Mouse (Mus musculus) CH12.LX (cell line): Measurements from ENCODE around the gene Gm45837. TPM values are rescaled to one million over a fixed set of nuclear protein-coding genes. Genes with fewer than 3 reads are reported as not detected.

ENCODE experiments used
- DNase-seq: peaks from one replicate; pipeline ENCODE4 v3.0.0-alpha.2; 2013; ENCODE audit errors: extremely low read depth
- H3K27ac ChIP-seq: 2 replicates; pipeline ENCODE4 v1.5.1; 2012; ENCODE audit warnings: low read depth, mild to moderate bottlenecking, control low read depth, moderate library complexity; ENCODE audit not compliant: insufficient read depth
- H3K27me3 ChIP-seq: replicated peaks from 2 replicates; pipeline ENCODE3; 2012; ENCODE audit warnings: inconsistent platforms
- H3K36me3 ChIP-seq, 2 experiments: replicated peaks in 1 of 2; 2 replicates each; pipeline versions ENCODE3 to v1.6.1; 2012; ENCODE audit warnings: inconsistent platforms in 1 of 2, low read length in 1 of 2, mild to moderate bottlenecking in 1 of 2, mixed read lengths in 1 of 2, moderate library complexity in 1 of 2; ENCODE audit not compliant: control insufficient read depth in 1 of 2, insufficient read depth in 1 of 2
- H3K4me1 ChIP-seq, 2 experiments: 2 replicates each; pipeline ENCODE4 v1.6.1; 2012; ENCODE audit warnings: inconsistent platforms in 1 of 2, moderate library complexity in 1 of 2; ENCODE audit not compliant: insufficient read depth in 2 of 2, control insufficient read depth in 1 of 2
- H3K4me2 ChIP-seq: 2 replicates; pipeline ENCODE4 v1.6.1; 2012; ENCODE audit warnings: low read depth, mild to moderate bottlenecking, control low read depth; ENCODE audit not compliant: poor library complexity, insufficient read depth, severe bottlenecking
- H3K4me3 ChIP-seq, 3 experiments: fragments of 150-350 bp in 1 of 3; sonication (generic) in 1 of 3; replicated peaks in 1 of 3; 2 replicates each; pipeline versions ENCODE3 to v1.5.1; 2011 to 2012; ENCODE audit warnings: low read depth in 2 of 3, low read length in 2 of 3, mild to moderate bottlenecking in 2 of 3, moderate library complexity in 2 of 3, control low read depth in 1 of 3, improper control_type of control experiment in 1 of 3, inconsistent platforms in 1 of 3, mixed read lengths in 1 of 3; ENCODE audit not compliant: poor library complexity in 1 of 3
- H3K79me2 ChIP-seq: replicated peaks from 2 replicates; pipeline ENCODE4 v1.6.1; 2012; ENCODE audit warnings: mild to moderate bottlenecking, moderate library complexity; ENCODE audit not compliant: control insufficient read depth, poor library complexity, insufficient read depth, severe bottlenecking; ENCODE audit errors: extremely low read depth
- H3K9ac ChIP-seq: 2 replicates; pipeline ENCODE4 v1.6.1; 2012; ENCODE audit warnings: low read depth, mild to moderate bottlenecking, control low read depth, moderate library complexity; ENCODE audit not compliant: insufficient read depth
- H3K9me3 ChIP-seq: replicated peaks from 2 replicates; pipeline ENCODE3; 2012; ENCODE audit warnings: low read length, inconsistent platforms, mixed read lengths
- CHD1 ChIP-seq: IDR thresholded peaks from 2 replicates; pipeline ENCODE4 v1.6.1; 2012; ENCODE audit warnings: low read depth, low read length, improper control_type of control experiment, inconsistent platforms
- CHD2 ChIP-seq: IDR thresholded peaks from 2 replicates; pipeline ENCODE4 v1.6.1; 2011; ENCODE audit warnings: low read length, improper control_type of control experiment
- CTCF ChIP-seq, 2 experiments: IDR thresholded peaks in 1 of 2; conservative IDR thresholded peaks in 1 of 2; 2 replicates each; pipeline ENCODE4 v1.5.1; 2011 to 2012; ENCODE audit warnings: low read depth in 2 of 2, low read length in 2 of 2, improper control_type of control experiment in 1 of 2, inconsistent platforms in 1 of 2, mild to moderate bottlenecking in 1 of 2, moderate library complexity in 1 of 2
- ELF1 ChIP-seq: IDR thresholded peaks from 2 replicates; pipeline ENCODE4 v1.6.1; 2014; ENCODE audit warnings: low read depth, mild to moderate bottlenecking, inconsistent platforms, low read length, improper control_type of control experiment
- EP300 ChIP-seq: IDR thresholded peaks from 2 replicates; pipeline ENCODE4 v1.6.1; 2011; ENCODE audit warnings: low read length, improper control_type of control experiment
- ETS1 ChIP-seq: conservative IDR thresholded peaks from 2 replicates; pipeline ENCODE4 v1.6.1; 2012; ENCODE audit warnings: low read depth, mild to moderate bottlenecking, inconsistent platforms, low read length, improper control_type of control experiment, moderate library complexity
- JUND ChIP-seq: conservative IDR thresholded peaks from 2 replicates; pipeline ENCODE4 v1.6.1; 2011; ENCODE audit warnings: low read depth, low read length, improper control_type of control experiment
- KAT2A ChIP-seq: IDR thresholded peaks from 2 replicates; pipeline ENCODE4 v1.6.1; 2012; ENCODE audit warnings: low read length, improper control_type of control experiment, inconsistent platforms; ENCODE audit not compliant: insufficient replicate concordance
- MAX ChIP-seq: IDR thresholded peaks from 2 replicates; pipeline ENCODE4 v1.6.1; 2011; ENCODE audit warnings: low read length, improper control_type of control experiment
- MAZ ChIP-seq: IDR thresholded peaks from 2 replicates; pipeline ENCODE4 v1.6.1; 2012; ENCODE audit warnings: low read depth, mild to moderate bottlenecking, inconsistent platforms, low read length, improper control_type of control experiment, moderate library complexity
- MXI1 ChIP-seq: IDR thresholded peaks from 2 replicates; pipeline ENCODE4 v1.6.1; 2011; ENCODE audit warnings: mild to moderate bottlenecking, low read depth, low read length, improper control_type of control experiment
- NELFE ChIP-seq: IDR thresholded peaks from 2 replicates; pipeline ENCODE4 v1.6.1; 2011; ENCODE audit warnings: low read depth, low read length, improper control_type of control experiment
- NRF1 ChIP-seq: IDR thresholded peaks from 2 replicates; pipeline ENCODE4 v1.6.1; 2014; ENCODE audit warnings: low read depth, mild to moderate bottlenecking, inconsistent platforms, low read length, improper control_type of control experiment, moderate library complexity
- POLR2AphosphoS2 ChIP-seq: IDR thresholded peaks from 2 replicates; pipeline ENCODE4 v1.6.1; 2011; ENCODE audit warnings: low read depth, low read length, improper control_type of control experiment
- RAD21 ChIP-seq: IDR thresholded peaks from 2 replicates; pipeline ENCODE4 v1.6.1; 2011; ENCODE audit warnings: low read depth, mild to moderate bottlenecking, low read length, improper control_type of control experiment, moderate library complexity
- RCOR1 ChIP-seq: conservative IDR thresholded peaks from 2 replicates; pipeline ENCODE4 v1.6.1; 2012; ENCODE audit warnings: low read depth, mild to moderate bottlenecking, inconsistent platforms, low read length, improper control_type of control experiment
- SIN3A ChIP-seq: IDR thresholded peaks from 2 replicates; pipeline ENCODE4 v1.6.1; 2012; ENCODE audit warnings: low read length, improper control_type of control experiment, inconsistent platforms
- SMC3 ChIP-seq: IDR thresholded peaks from 2 replicates; pipeline ENCODE4 v1.6.1; 2011; ENCODE audit warnings: low read depth, low read length, improper control_type of control experiment
- TBP ChIP-seq: conservative IDR thresholded peaks from 2 replicates; pipeline ENCODE4 v1.6.1; 2011; ENCODE audit warnings: low read depth, low read length, improper control_type of control experiment
- TCF12 ChIP-seq: IDR thresholded peaks from 2 replicates; pipeline ENCODE4 v1.6.1; 2014; ENCODE audit warnings: low read depth, mild to moderate bottlenecking, inconsistent platforms, low read length, improper control_type of control experiment
- UBTF ChIP-seq: IDR thresholded peaks from 2 replicates; pipeline ENCODE4 v1.6.1; 2012; ENCODE audit warnings: low read depth, mild to moderate bottlenecking, inconsistent platforms, low read length, improper control_type of control experiment, moderate library complexity
- USF1 ChIP-seq: IDR thresholded peaks from 2 replicates; pipeline ENCODE4 v1.6.1; 2014; ENCODE audit warnings: low read depth, mild to moderate bottlenecking, inconsistent platforms, low read length, improper control_type of control experiment
- USF2 ChIP-seq: conservative IDR thresholded peaks from 2 replicates; pipeline ENCODE4 v1.6.1; 2011; ENCODE audit warnings: low read depth, low read length, improper control_type of control experiment
- ZKSCAN1 ChIP-seq: IDR thresholded peaks from 2 replicates; pipeline ENCODE4 v1.6.1; 2012; ENCODE audit warnings: low read depth, inconsistent platforms, low read length, improper control_type of control experiment, borderline replicate concordance
- ZMIZ1 ChIP-seq: IDR thresholded peaks from 2 replicates; pipeline ENCODE4 v1.6.1; 2012; ENCODE audit warnings: low read depth, mild to moderate bottlenecking, inconsistent platforms, low read length, improper control_type of control experiment
- dilution Hi-C: fragments of 300-500 bp; cut with MboI; formaldehyde crosslinking; loops from 2 replicates; pipeline ENCODE4 v1.14.3; 2020; ENCODE audit warnings: low sequenced_read_pairs; ENCODE audit not compliant: extremely low pct_unique_long_range_greater_than_20kb, extremely low pct_ligation_motif_present
- in situ Hi-C: fragments of 300-500 bp; cut with MboI; formaldehyde crosslinking; loops from 3 replicates; pipeline ENCODE4 v1.14.3; 2019; ENCODE audit warnings: low sequenced_read_pairs, low pct_ligation_motif_present, low pct_unique_long_range_greater_than_20kb, mixed read lengths
- polyA plus RNA-seq: library from polyadenylated mRNA; unstranded; fragments of >175 nt; gene quantifications from 2 replicates; pipeline ENCODE4 v1.2.1, GENCODE M21; 2012; ENCODE audit warnings: low read depth; ENCODE audit not compliant: insufficient read length
- total RNA-seq, 2 experiments: library from RNA; depleted of rRNA; stranded (reverse); fragments of 300-350 nt in 1 of 2; fragments of >200 nt in 1 of 2; gene quantifications; 2 replicates each; pipeline ENCODE4 v1.2.3; 2012 to 2014

Gm45837 gene
- total and polyA plus RNA-seq, 3 experiments, result 0.04 to 0.84 TPM; not detected in 1

DNA sequence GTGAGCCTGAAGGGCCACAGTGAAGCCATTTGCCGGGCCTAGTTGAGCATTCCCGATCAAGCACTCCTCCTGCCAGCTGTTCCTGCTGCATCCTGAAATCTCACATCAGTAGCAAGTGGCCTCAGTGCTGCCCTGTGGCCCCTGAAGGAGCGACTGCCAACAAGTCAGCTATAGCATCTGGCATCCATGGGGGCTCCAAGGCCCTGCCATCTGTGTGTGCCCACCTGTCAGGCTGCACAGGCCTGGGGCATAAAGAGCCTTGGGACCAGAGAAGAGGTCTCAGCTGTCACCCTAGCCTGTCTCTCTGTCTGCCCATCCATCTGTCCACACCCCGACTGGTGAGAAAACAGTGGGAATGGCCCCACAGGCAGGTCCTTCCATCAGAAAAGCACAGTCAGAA is 54.2 kb downstream of the Gm45837 start:
- Histone ChIP-seq H3K79me2 (no peaks in the 10 kb centered on the region), H3K9me3 (no peaks in the 10 kb centered on the region), H3K4me3 (no peak overlapping the region), H3K4me2 (no peak overlapping the region), H3K27me3 (peaks cover 88% of the 10 kb centered on the region), H3K36me3 (no peaks in the 10 kb centered on the region), H3K4me1 (peaks cover 0 to 4% of the 10 kb centered on the region in 2 experiments; a peak in 1 of 4 replicates), H3K9ac (no peak overlapping the region), H3K27ac (no peak overlapping the region)
- dilution Hi-C loops (no loop called here), in situ Hi-C loops (no loop called here)
- TF ChIP-seq MAZ, result no peak
- TF ChIP-seq NELFE, result no peak
- no peak for TF ChIP-seq MAX
- no peak for TF ChIP-seq USF2
- TF ChIP-seq ETS1, result no peak
- TF ChIP-seq ZMIZ1, result no peak
- no peak for TF ChIP-seq NRF1
- TF ChIP-seq ZKSCAN1, result no peak
- TF ChIP-seq JUND, result no peak
- no peak for TF ChIP-seq POLR2AphosphoS2
- no peak for TF ChIP-seq KAT2A
- TF ChIP-seq RAD21, result no peak
- TF ChIP-seq MXI1, result no peak
- no peak for DNase-seq

GRCm38 (mm10) chr7:101465392-101465791 is 54.7 kb downstream of the Gm45837 start:
- no peak for TF ChIP-seq ZKSCAN1
- no peak for TF ChIP-seq USF1
- TF ChIP-seq MXI1, result no peak
- no peak for TF ChIP-seq ZMIZ1
- no peak for TF ChIP-seq CHD1
- TF ChIP-seq TBP, result no peak
- no peak for TF ChIP-seq TCF12
- TF ChIP-seq NRF1, result no peak
- no peak for TF ChIP-seq SMC3
- no peak for TF ChIP-seq SIN3A
- TF ChIP-seq ELF1, result no peak
- no peak for TF ChIP-seq UBTF
- TF ChIP-seq RCOR1, result no peak
- no peak for TF ChIP-seq CTCF (conservative IDR thresholded peaks at IDR 0.05 in 1 of 2, IDR thresholded peaks at IDR 0.05 in 1 of 2; ENCODE audit: low read depth in 2 of 2, low read length in 2 of 2)
- no peak for TF ChIP-seq CHD2
- no peak for TF ChIP-seq EP300
- no peak overlapping the region for H3K9ac ChIP-seq
- H3K79me2 ChIP-seq, result no peaks in the 10 kb centered on the region
- no peaks in the 10 kb centered on the region for H3K4me1 ChIP-seq
- in situ Hi-C loops (no loop called here), dilution Hi-C loops (no loop called here)
- no peak overlapping the region for H3K4me2 ChIP-seq
- no peak overlapping the region for H3K4me3 ChIP-seq
- H3K27me3 ChIP-seq, result peaks cover 90% of the 10 kb centered on the region
- no peak overlapping the region for H3K27ac ChIP-seq
- DNase-seq, result no peak
- H3K9me3 ChIP-seq, result no peaks in the 10 kb centered on the region
- no peaks in the 10 kb centered on the region for H3K36me3 ChIP-seq
